Mouse (Mus musculus): ENCODE data around the gene Shank2. TPM values are rescaled to one million over a fixed set of nuclear protein-coding genes. Genes with fewer than 3 reads are reported as not detected.

Gene Shank2
- polyA plus RNA-seq, 1 experiment = 2.4 TPM

DNA sequence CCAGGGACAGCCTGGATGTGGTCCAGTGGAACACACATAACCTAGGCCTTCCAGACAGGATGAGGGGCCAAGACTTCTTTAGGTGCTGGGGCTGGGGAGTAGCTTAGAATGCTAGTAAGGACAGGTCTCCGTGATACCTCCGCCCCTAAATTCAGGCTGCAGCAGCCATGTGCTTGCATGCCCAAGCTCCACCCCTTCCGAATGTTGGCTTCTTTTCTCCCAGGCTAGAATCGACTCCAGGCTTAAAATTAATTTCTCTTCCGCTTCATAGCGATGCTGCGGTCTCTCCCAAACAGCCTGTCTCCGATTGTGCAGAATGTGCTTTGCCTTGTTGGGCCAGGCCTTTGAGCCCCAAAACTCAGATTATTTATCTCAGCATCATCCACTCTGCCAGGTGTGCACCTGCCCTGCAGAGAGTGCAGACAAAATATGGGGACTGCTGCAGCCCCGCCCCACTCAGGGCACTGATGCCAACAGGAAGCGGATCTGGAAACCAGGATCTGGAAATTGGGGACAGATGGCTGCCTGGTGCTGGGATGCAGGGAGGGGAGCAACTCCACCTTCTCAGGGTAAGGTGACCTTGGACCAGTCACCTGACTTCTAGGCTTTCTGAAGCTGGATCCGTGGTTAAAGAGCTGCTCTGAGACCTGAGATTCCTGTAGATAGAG is 312.8 kb downstream of the Shank2 start:
- WGBS = 77% methylated on average over 11 of the region's 11 CpGs
- H3K36me3 ChIP-seq (ENCODE audit: control insufficient read depth, insufficient read depth, low read length) = no peaks in the 10 kb centered on the region
- H3K27me3 ChIP-seq (ENCODE audit: control insufficient read depth, insufficient read depth, low read length) = no peaks in the 10 kb centered on the region
- H3K4me1 ChIP-seq (ENCODE audit: control insufficient read depth, insufficient read depth, insufficient read length, low read length) = no peaks in the 10 kb centered on the region
- TF ChIP-seq POLR2A (IDR thresholded peaks at IDR 0.05; ENCODE audit: low read depth, low read length) = no peak
- no peak for TF ChIP-seq CTCF (IDR thresholded peaks at IDR 0.05; ENCODE audit: extremely low read depth, insufficient read length, insufficient replicate concordance, low read depth, low read length)
- no peak overlapping the region for H3K4me3 ChIP-seq (ENCODE audit: low read depth, low read length)
- no peak overlapping the region for H3K27ac ChIP-seq (ENCODE audit: insufficient read depth, low read depth, low read length)

GRCm38 (mm10) chr7:144316224-144316623 is 314.5 kb downstream of the Shank2 start:
- Histone ChIP-seq H3K4me1 (ENCODE audit: control insufficient read depth, insufficient read depth, insufficient read length, low read length) (no peaks in the 10 kb centered on the region), H3K27ac (ENCODE audit: insufficient read depth, low read depth, low read length) (no peak overlapping the region), H3K36me3 (ENCODE audit: control insufficient read depth, insufficient read depth, low read length) (no peaks in the 10 kb centered on the region), H3K4me3 (ENCODE audit: low read depth, low read length) (no peak overlapping the region), H3K27me3 (ENCODE audit: control insufficient read depth, insufficient read depth, low read length) (no peaks in the 10 kb centered on the region)
- TF ChIP-seq POLR2A (IDR thresholded peaks at IDR 0.05; ENCODE audit: low read depth, low read length) = no peak
- TF ChIP-seq CTCF (IDR thresholded peaks at IDR 0.05; ENCODE audit: extremely low read depth, insufficient read length, insufficient replicate concordance, low read depth, low read length) = no peak
- WGBS = 85% methylated on average over 6 of the region's 6 CpGs

GRCm38 (mm10) chr7:144316797-144317196 is 315.1 kb downstream of the Shank2 start:
- Histone ChIP-seq H3K36me3 (ENCODE audit: control insufficient read depth, insufficient read depth, low read length) (no peaks in the 10 kb centered on the region), H3K27me3 (ENCODE audit: control insufficient read depth, insufficient read depth, low read length) (no peaks in the 10 kb centered on the region), H3K4me3 (ENCODE audit: low read depth, low read length) (no peak overlapping the region), H3K4me1 (ENCODE audit: control insufficient read depth, insufficient read depth, insufficient read length, low read length) (no peaks in the 10 kb centered on the region), H3K27ac (ENCODE audit: insufficient read depth, low read depth, low read length) (no peak overlapping the region)
- TF ChIP-seq POLR2A (IDR thresholded peaks at IDR 0.05; ENCODE audit: low read depth, low read length) (no peak), CTCF (IDR thresholded peaks at IDR 0.05; ENCODE audit: extremely low read depth, insufficient read length, insufficient replicate concordance, low read depth, low read length) (no peak)
- WGBS = 65% methylated on average over 10 of the region's 10 CpGs

DNA sequence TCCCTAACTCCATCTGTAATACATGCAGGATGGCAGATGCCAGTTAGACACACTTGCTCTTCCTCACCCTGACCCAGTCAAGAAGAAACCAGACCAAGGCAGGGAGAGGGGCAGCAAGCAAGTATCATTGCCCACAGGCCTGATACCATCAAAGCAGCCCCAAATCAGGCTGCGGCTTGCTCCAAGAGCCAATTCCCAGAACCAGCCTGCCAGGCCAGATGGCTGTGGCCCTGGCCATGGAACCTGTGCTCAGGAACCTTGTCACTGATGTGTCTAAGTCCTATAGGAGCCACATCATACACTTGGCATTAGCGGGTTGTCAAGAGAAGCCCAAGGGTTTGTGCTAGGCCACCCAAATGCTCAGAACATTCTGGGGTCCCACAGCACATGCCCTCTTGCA is 322.3 kb downstream of the Shank2 start:
- no peaks in the 10 kb centered on the region for H3K36me3 ChIP-seq (ENCODE audit: control insufficient read depth, insufficient read depth, low read length)
- no peak overlapping the region for H3K4me3 ChIP-seq (ENCODE audit: low read depth, low read length)
- TF ChIP-seq CTCF (IDR thresholded peaks at IDR 0.05; ENCODE audit: extremely low read depth, insufficient read length, insufficient replicate concordance, low read depth, low read length) = no peak
- TF ChIP-seq POLR2A (IDR thresholded peaks at IDR 0.05; ENCODE audit: low read depth, low read length) = no peak
- whole genome bisulfite sequencing = 96% methylated on average over 2 of the region's 2 CpGs
- H3K27me3 ChIP-seq (ENCODE audit: control insufficient read depth, insufficient read depth, low read length) = no peaks in the 10 kb centered on the region
- no peak overlapping the region for H3K27ac ChIP-seq (ENCODE audit: insufficient read depth, low read depth, low read length)
- peaks cover 1% of the 10 kb centered on the region; the same call in 1 of the 2 replicates for H3K4me1 ChIP-seq (ENCODE audit: control insufficient read depth, insufficient read depth, insufficient read length, low read length)

GRCm38 (mm10) chr7:144324861-144325260 is 323.1 kb downstream of the Shank2 start:
- H3K4me3 ChIP-seq (ENCODE audit: low read depth, low read length) = no peak overlapping the region
- no peaks in the 10 kb centered on the region for H3K27me3 ChIP-seq (ENCODE audit: control insufficient read depth, insufficient read depth, low read length)
- TF ChIP-seq POLR2A (IDR thresholded peaks at IDR 0.05; ENCODE audit: low read depth, low read length) (no peak), CTCF (IDR thresholded peaks at IDR 0.05; ENCODE audit: extremely low read depth, insufficient read length, insufficient replicate concordance, low read depth, low read length) (no peak)
- peaks cover 9% of the 10 kb centered on the region for H3K4me1 ChIP-seq (ENCODE audit: control insufficient read depth, insufficient read depth, insufficient read length, low read length)
- H3K36me3 ChIP-seq (ENCODE audit: control insufficient read depth, insufficient read depth, low read length) = no peaks in the 10 kb centered on the region
- WGBS = 79% methylated on average over 6 of the region's 6 CpGs
- no peak overlapping the region for H3K27ac ChIP-seq (ENCODE audit: insufficient read depth, low read depth, low read length)

DNA sequence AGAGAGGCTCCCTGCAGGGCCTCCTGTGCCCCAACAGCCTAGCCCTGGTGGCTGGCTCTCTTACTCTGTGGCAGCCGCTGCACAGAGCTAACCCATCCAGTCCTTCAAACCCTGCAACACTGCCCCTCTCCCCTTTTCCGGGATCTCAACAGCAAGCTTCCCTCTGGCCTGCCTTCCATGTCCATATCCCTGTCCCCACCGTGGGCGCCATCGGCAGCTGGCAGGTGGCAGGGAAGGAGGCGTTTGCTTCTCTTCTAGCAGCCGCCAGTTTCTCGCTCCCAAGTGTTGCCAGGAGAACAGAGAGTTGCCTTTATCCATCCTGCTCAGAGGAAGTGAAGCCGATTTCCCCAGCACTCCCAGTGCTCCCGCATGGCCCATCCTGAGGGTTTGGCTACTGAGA is 323.9 kb downstream of the Shank2 start:
- WGBS = 92% methylated on average over 10 of the region's 10 CpGs
- Histone ChIP-seq H3K4me1 (ENCODE audit: control insufficient read depth, insufficient read depth, insufficient read length, low read length) (peaks cover 13% of the 10 kb centered on the region), H3K27ac (ENCODE audit: insufficient read depth, low read depth, low read length) (no peak overlapping the region), H3K4me3 (ENCODE audit: low read depth, low read length) (no peak overlapping the region), H3K36me3 (ENCODE audit: control insufficient read depth, insufficient read depth, low read length) (no peaks in the 10 kb centered on the region), H3K27me3 (ENCODE audit: control insufficient read depth, insufficient read depth, low read length) (no peaks in the 10 kb centered on the region)
- TF ChIP-seq POLR2A (IDR thresholded peaks at IDR 0.05; ENCODE audit: low read depth, low read length) = no peak
- TF ChIP-seq CTCF (IDR thresholded peaks at IDR 0.05; ENCODE audit: extremely low read depth, insufficient read length, insufficient replicate concordance, low read depth, low read length) = no peak

DNA sequence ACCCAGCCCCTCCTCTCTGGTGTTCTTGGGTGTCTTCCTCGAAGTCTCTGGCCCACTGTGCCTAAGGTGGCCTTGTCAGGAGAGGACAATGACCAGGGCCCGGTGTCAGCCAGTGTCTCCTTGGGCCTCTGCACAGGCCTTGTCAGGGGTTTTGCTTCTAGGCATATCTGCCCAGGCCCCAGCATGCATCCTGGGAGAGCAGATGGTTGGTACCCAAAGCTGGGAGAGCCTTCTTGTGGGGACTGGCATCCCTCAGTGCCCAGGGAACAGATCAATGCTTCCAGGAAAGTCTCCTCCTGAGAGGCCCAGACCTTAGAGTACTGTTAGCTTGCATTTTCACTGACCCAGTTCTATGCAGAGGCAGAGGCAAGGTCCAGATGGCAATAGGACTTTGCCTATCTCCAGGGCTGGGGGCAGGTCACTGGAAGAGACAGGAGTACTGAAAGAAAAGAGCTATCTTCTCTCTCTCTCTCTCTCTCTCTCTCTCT is 327.7 kb downstream of the Shank2 start:
- H3K4me1 ChIP-seq (ENCODE audit: control insufficient read depth, insufficient read depth, insufficient read length, low read length) = peaks cover 13% of the 10 kb centered on the region
- H3K4me3 ChIP-seq (ENCODE audit: low read depth, low read length) = no peak overlapping the region
- TF ChIP-seq POLR2A (IDR thresholded peaks at IDR 0.05; ENCODE audit: low read depth, low read length) = no peak
- no peak for TF ChIP-seq CTCF (IDR thresholded peaks at IDR 0.05; ENCODE audit: extremely low read depth, insufficient read length, insufficient replicate concordance, low read depth, low read length)
- no peaks in the 10 kb centered on the region for H3K36me3 ChIP-seq (ENCODE audit: control insufficient read depth, insufficient read depth, low read length)
- no peaks in the 10 kb centered on the region for H3K27me3 ChIP-seq (ENCODE audit: control insufficient read depth, insufficient read depth, low read length)
- 78% methylated on average over 2 of the region's 2 CpGs for WGBS
- no peak overlapping the region for H3K27ac ChIP-seq (ENCODE audit: insufficient read depth, low read depth, low read length)

All from small intestine, adult 2 months (tissue).